Mouse (Mus musculus): Measurements from ENCODE around the gene Gm20388. TPM values are rescaled to one million over a fixed set of nuclear protein-coding genes. Genes with fewer than 3 reads are reported as not detected.

Gene Gm20388
- polyA plus RNA-seq, 1 experiment from 2014 or later, result not detected

- H3K4me3 ChIP-seq (ENCODE audit: low read depth, low read length), result no peak overlapping the region
- H3K36me3 ChIP-seq (ENCODE audit: control insufficient read depth, insufficient read depth, low read length), result no peaks in the 10 kb centered on the region
- H3K9ac ChIP-seq (ENCODE audit: low read length), result no peak overlapping the region
- H3K27me3 ChIP-seq (ENCODE audit: control insufficient read depth, insufficient read depth, low read length), result no peaks in the 10 kb centered on the region
- ATAC-seq (ENCODE audit: low FRiP score) (no peak), DNase-seq (ENCODE audit: low spot score, missing footprints) (no peak)
- peaks cover 9% of the 10 kb centered on the region for H3K4me1 ChIP-seq (ENCODE audit: control insufficient read depth, insufficient read depth, low read length)
- H3K27ac ChIP-seq (ENCODE audit: low read depth, low read length), result no peak overlapping the region
- H3K4me2 ChIP-seq, result no peak overlapping the region
- no peaks in the 10 kb centered on the region for H3K9me3 ChIP-seq (ENCODE audit: control insufficient read depth, low read length)
Observed at GRCm38 (mm10) chr8:121846815-121847214, 1936.2 kb downstream of the Gm20388 start.

GRCm38 (mm10) chr8:121847261-121847822 lies 1936.7 kb downstream of the Gm20388 start:
- Histone ChIP-seq H3K9me3 (ENCODE audit: control insufficient read depth, low read length) (no peaks in the 10 kb centered on the region), H3K4me1 (ENCODE audit: control insufficient read depth, insufficient read depth, low read length) (peaks cover 9% of the 10 kb centered on the region), H3K4me3 (ENCODE audit: low read depth, low read length) (no peak overlapping the region), H3K36me3 (ENCODE audit: control insufficient read depth, insufficient read depth, low read length) (no peaks in the 10 kb centered on the region), H3K4me2 (no peak overlapping the region), H3K9ac (ENCODE audit: low read length) (no peak overlapping the region), H3K27ac (ENCODE audit: low read depth, low read length) (no peak overlapping the region), H3K27me3 (ENCODE audit: control insufficient read depth, insufficient read depth, low read length) (no peaks in the 10 kb centered on the region)
- 64% methylated on average over 10 of the region's 10 CpGs for WGBS
- DNase-seq (ENCODE audit: low spot score, missing footprints) (no peak), ATAC-seq (ENCODE audit: low FRiP score) (no peak)

GRCm38 (mm10) chr8:121847987-121848386 lies 1937.3 kb downstream of the Gm20388 start:
- no peaks in the 10 kb centered on the region for H3K27me3 ChIP-seq (ENCODE audit: control insufficient read depth, insufficient read depth, low read length)
- no peak overlapping the region for H3K9ac ChIP-seq (ENCODE audit: low read length)
- H3K4me3 ChIP-seq (ENCODE audit: low read depth, low read length), result no peak overlapping the region
- 75% methylated on average over 6 of the region's 6 CpGs for WGBS
- H3K9me3 ChIP-seq (ENCODE audit: control insufficient read depth, low read length), result no peaks in the 10 kb centered on the region
- no peaks in the 10 kb centered on the region for H3K36me3 ChIP-seq (ENCODE audit: control insufficient read depth, insufficient read depth, low read length)
- no peak overlapping the region for H3K4me2 ChIP-seq
- H3K27ac ChIP-seq (ENCODE audit: low read depth, low read length), result no peak overlapping the region
- peaks cover 9% of the 10 kb centered on the region for H3K4me1 ChIP-seq (ENCODE audit: control insufficient read depth, insufficient read depth, low read length)
- ATAC-seq (ENCODE audit: low FRiP score) (no peak), DNase-seq (ENCODE audit: low spot score, missing footprints) (no peak)

GRCm38 (mm10) chr8:121848495-121848894 lies 1937.9 kb downstream of the Gm20388 start:
- Histone ChIP-seq H3K4me3 (ENCODE audit: low read depth, low read length) (no peak overlapping the region), H3K4me1 (ENCODE audit: control insufficient read depth, insufficient read depth, low read length) (peaks cover 9% of the 10 kb centered on the region), H3K27ac (ENCODE audit: low read depth, low read length) (no peak overlapping the region), H3K9me3 (ENCODE audit: control insufficient read depth, low read length) (no peaks in the 10 kb centered on the region), H3K9ac (ENCODE audit: low read length) (no peak overlapping the region), H3K27me3 (ENCODE audit: control insufficient read depth, insufficient read depth, low read length) (no peaks in the 10 kb centered on the region), H3K36me3 (ENCODE audit: control insufficient read depth, insufficient read depth, low read length) (no peaks in the 10 kb centered on the region), H3K4me2 (no peak overlapping the region)
- ATAC-seq (ENCODE audit: low FRiP score), result no peak
- no peak for DNase-seq (ENCODE audit: low spot score, missing footprints)
- WGBS, result 72% methylated on average over 10 of the region's 10 CpGs

- no peak overlapping the region for H3K4me3 ChIP-seq (ENCODE audit: low read depth, low read length)
- DNase-seq (ENCODE audit: low spot score, missing footprints) (no peak), ATAC-seq (ENCODE audit: low FRiP score) (no peak)
- H3K27ac ChIP-seq (ENCODE audit: low read depth, low read length), result no peak overlapping the region
- no peaks in the 10 kb centered on the region for H3K9me3 ChIP-seq (ENCODE audit: control insufficient read depth, low read length)
- no peak overlapping the region for H3K4me2 ChIP-seq
- no peaks in the 10 kb centered on the region for H3K36me3 ChIP-seq (ENCODE audit: control insufficient read depth, insufficient read depth, low read length)
- no peak overlapping the region for H3K9ac ChIP-seq (ENCODE audit: low read length)
- no peaks in the 10 kb centered on the region for H3K27me3 ChIP-seq (ENCODE audit: control insufficient read depth, insufficient read depth, low read length)
- peaks cover 9% of the 10 kb centered on the region for H3K4me1 ChIP-seq (ENCODE audit: control insufficient read depth, insufficient read depth, low read length)
- WGBS, result 70% methylated on average over 9 of the region's 9 CpGs
Observed at GRCm38 (mm10) chr8:121849303-121849702, 1938.7 kb downstream of the Gm20388 start.

- Histone ChIP-seq H3K36me3 (ENCODE audit: control insufficient read depth, insufficient read depth, low read length) (no peaks in the 10 kb centered on the region), H3K4me1 (ENCODE audit: control insufficient read depth, insufficient read depth, low read length) (peaks cover 9% of the 10 kb centered on the region), H3K9me3 (ENCODE audit: control insufficient read depth, low read length) (no peaks in the 10 kb centered on the region), H3K27ac (ENCODE audit: low read depth, low read length) (no peak overlapping the region), H3K27me3 (ENCODE audit: control insufficient read depth, insufficient read depth, low read length) (no peaks in the 10 kb centered on the region), H3K4me2 (no peak overlapping the region), H3K9ac (ENCODE audit: low read length) (no peak overlapping the region), H3K4me3 (ENCODE audit: low read depth, low read length) (no peak overlapping the region)
- ATAC-seq (ENCODE audit: low FRiP score) (0 out of 2 replicates have a peak, but pooled peaks have one; percentile 13), DNase-seq (ENCODE audit: low spot score, missing footprints) (peak; percentile 96)
- WGBS, result 14% methylated on average over 6 of the region's 6 CpGs
Observed at GRCm38 (mm10) chr8:121850018-121850417, 1939.4 kb downstream of the Gm20388 start.

- ATAC-seq (ENCODE audit: low FRiP score) (0 out of 2 replicates have a peak, but pooled peaks have one; percentile 12), DNase-seq (ENCODE audit: low spot score, missing footprints) (no peak)
- peak overlapping the region; percentile 20; the same call in 1 of the 2 replicates for H3K27ac ChIP-seq (ENCODE audit: low read depth, low read length)
- peak overlapping the region; percentile 61 for H3K9ac ChIP-seq (ENCODE audit: low read length)
- no peaks in the 10 kb centered on the region for H3K27me3 ChIP-seq (ENCODE audit: control insufficient read depth, insufficient read depth, low read length)
- no peaks in the 10 kb centered on the region for H3K9me3 ChIP-seq (ENCODE audit: control insufficient read depth, low read length)
- WGBS, result 38% methylated on average over 12 of the region's 12 CpGs
- H3K36me3 ChIP-seq (ENCODE audit: control insufficient read depth, insufficient read depth, low read length), result no peaks in the 10 kb centered on the region
- H3K4me2 ChIP-seq, result peak overlapping the region; percentile 49
- H3K4me3 ChIP-seq (ENCODE audit: low read depth, low read length), result peak overlapping the region; percentile 13; the same call in 1 of the 2 replicates
- peaks cover 9% of the 10 kb centered on the region for H3K4me1 ChIP-seq (ENCODE audit: control insufficient read depth, insufficient read depth, low read length)
Observed at GRCm38 (mm10) chr8:121850436-121850820, 1939.8 kb downstream of the Gm20388 start.

GRCm38 (mm10) chr8:121850821-121851470 lies 1940.3 kb downstream of the Gm20388 start:
- H3K27me3 ChIP-seq (ENCODE audit: control insufficient read depth, insufficient read depth, low read length), result no peaks in the 10 kb centered on the region
- H3K9ac ChIP-seq (ENCODE audit: low read length), result peak overlapping the region; percentile 61
- no peaks in the 10 kb centered on the region for H3K36me3 ChIP-seq (ENCODE audit: control insufficient read depth, insufficient read depth, low read length)
- peak overlapping the region; percentile 49 for H3K4me2 ChIP-seq
- H3K27ac ChIP-seq (ENCODE audit: low read depth, low read length), result peak overlapping the region; percentile 20; the same call in 1 of the 2 replicates
- peak; percentile 80 for ATAC-seq (ENCODE audit: low FRiP score)
- peaks cover 9% of the 10 kb centered on the region for H3K4me1 ChIP-seq (ENCODE audit: control insufficient read depth, insufficient read depth, low read length)
- H3K9me3 ChIP-seq (ENCODE audit: control insufficient read depth, low read length), result no peaks in the 10 kb centered on the region
- WGBS, result 6% methylated on average over 24 of the region's 24 CpGs
- peak overlapping the region; percentile 13; the same call in 1 of the 2 replicates for H3K4me3 ChIP-seq (ENCODE audit: low read depth, low read length)
- DNase-seq (ENCODE audit: low spot score, missing footprints), result peak; percentile 100

GRCm38 (mm10) chr8:121851716-121852115 lies 1941.1 kb downstream of the Gm20388 start:
- H3K4me1 ChIP-seq (ENCODE audit: control insufficient read depth, insufficient read depth, low read length), result peaks cover 9% of the 10 kb centered on the region
- no peak overlapping the region for H3K4me2 ChIP-seq
- no peak overlapping the region for H3K4me3 ChIP-seq (ENCODE audit: low read depth, low read length)
- H3K27ac ChIP-seq (ENCODE audit: low read depth, low read length), result no peak overlapping the region
- ATAC-seq (ENCODE audit: low FRiP score) (no peak), DNase-seq (ENCODE audit: low spot score, missing footprints) (no peak)
- H3K9ac ChIP-seq (ENCODE audit: low read length), result no peak overlapping the region
- 42% methylated on average over 7 of the region's 7 CpGs for WGBS
- no peaks in the 10 kb centered on the region for H3K36me3 ChIP-seq (ENCODE audit: control insufficient read depth, insufficient read depth, low read length)
- no peaks in the 10 kb centered on the region for H3K9me3 ChIP-seq (ENCODE audit: control insufficient read depth, low read length)
- no peaks in the 10 kb centered on the region for H3K27me3 ChIP-seq (ENCODE audit: control insufficient read depth, insufficient read depth, low read length)

All from midbrain, embryonic 11.5 days (tissue).